Mouse (Mus musculus) kidney, adult 10 weeks (tissue): ENCODE data around the gene Asns. TPM values are rescaled to one million over a fixed set of nuclear protein-coding genes. Genes with fewer than 3 reads are reported as not detected.

Experiments used
- polyA plus RNA-seq: library from polyadenylated mRNA; stranded (reverse); fragments of 350-450 nt; fragmentation: Illumina TruSeq; extraction: RNeasy Lipid Tissue Mini Kit (QIAGEN cat#74804); gene quantifications from one replicate; pipeline ENCODE4 v1.2.3, GENCODE M21; 2014; ENCODE audit warnings: low read depth, low replicate concordance

Asns gene
- 13.7 TPM for polyA plus RNA-seq

DNA sequence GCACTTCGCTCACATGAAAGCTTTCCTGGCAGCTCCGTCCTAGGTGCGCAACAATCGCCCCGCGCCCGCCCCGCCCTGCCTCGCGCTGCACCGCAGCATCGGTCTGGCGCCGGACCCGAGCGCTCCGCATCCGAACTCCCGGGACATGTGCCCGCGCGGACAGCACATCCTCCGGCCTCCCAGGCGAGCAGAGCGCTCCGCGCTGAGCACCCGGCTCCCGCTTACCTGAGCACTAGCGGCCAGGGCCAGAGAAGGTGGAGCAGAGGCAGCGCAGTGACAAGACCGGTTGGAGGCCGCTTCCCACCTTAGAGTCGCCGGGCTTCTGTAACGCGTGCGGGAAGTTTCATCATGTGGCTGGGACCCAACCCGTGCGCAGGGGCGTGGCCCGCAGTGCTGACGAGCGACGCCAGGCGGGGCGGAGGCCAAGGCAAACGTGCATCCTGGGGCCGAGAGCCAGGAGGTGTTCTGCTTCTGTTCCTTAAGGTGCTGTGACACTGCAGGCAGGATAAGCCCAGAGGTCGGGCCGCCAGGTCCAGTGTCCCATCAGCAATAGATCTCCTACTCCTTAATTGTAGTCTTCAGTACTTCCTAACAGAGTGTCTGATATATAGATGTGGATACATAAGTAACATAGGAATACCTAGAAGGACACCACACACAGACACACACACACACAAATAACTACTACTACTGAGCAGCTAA is at the start of gene Asns:
Gene Asns, minus strand, starts transcription at position 371 of the 702 bp plus-strand sequence.

Other genes starting within 250 kb of the Asns start
- gene Tac1, start 138.4 kb downstream of the Asns start, polyA plus RNA-seq = not detected
- 165 TPM for gene C1galt1, start 151.6 kb upstream of the Asns start, polyA plus RNA-seq